Mouse (Mus musculus): ENCODE measurements around the gene Tmem43. TPM values are rescaled to one million over a fixed set of nuclear protein-coding genes. Genes with fewer than 3 reads are reported as not detected.
"Not testable (repeated sequence)": the region's sequence is repeated elsewhere in the genome, so short reads cannot be mapped to it uniquely, and the experiment has no call there.

The Tmem43 gene
- polyA plus RNA-seq, 1 experiment from 2014 or later = 66.4 TPM

DNA sequence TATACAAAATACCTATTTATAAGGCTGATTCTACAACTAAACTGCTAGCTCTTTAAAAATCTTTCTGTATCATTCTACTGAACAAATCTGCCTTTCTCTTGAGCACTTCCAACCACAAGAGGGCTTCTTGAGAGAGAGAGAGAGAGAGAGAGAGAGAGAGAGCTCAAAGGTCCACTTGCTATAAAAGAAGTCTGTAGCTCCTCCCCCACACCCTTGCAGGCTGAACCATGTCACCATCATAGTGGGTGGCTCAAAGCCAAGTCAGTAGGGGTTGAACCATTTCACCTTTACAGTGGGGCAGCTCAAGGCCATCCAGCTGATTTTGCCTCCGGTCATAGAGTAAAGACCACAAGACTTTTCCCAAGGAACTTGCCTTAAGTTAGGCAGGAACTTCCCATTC lies 14.0 kb upstream of the Tmem43 start:
- DNase-seq (ENCODE audit: low spot score) (no peak), ATAC-seq (ENCODE audit: insufficient number of reproducible peaks, low FRiP score, low TSS enrichment, low read depth) (no peak)
- no peak overlapping the region for H3K27ac ChIP-seq (replicated peaks; ENCODE audit: low read depth, low read length)
- no peak overlapping the region for H3K4me3 ChIP-seq (ENCODE audit: low read depth, low read length)
- 88% methylated on average over 1 of the region's 1 CpGs for WGBS
- H3K9me3 ChIP-seq (ENCODE audit: control insufficient read depth, low read length) = no peaks in the 10 kb centered on the region
- H3K4me1 ChIP-seq (ENCODE audit: control insufficient read depth, insufficient read depth, low read length) = no peaks in the 10 kb centered on the region
- H3K9ac ChIP-seq (ENCODE audit: low read length) = no peak overlapping the region
- H3K36me3 ChIP-seq (ENCODE audit: control insufficient read depth, insufficient read depth, low read length) = no peaks in the 10 kb centered on the region
- H3K4me2 ChIP-seq (ENCODE audit: low read depth, severe bottlenecking) = no peak overlapping the region
- H3K27me3 ChIP-seq (ENCODE audit: control insufficient read depth, insufficient read depth, low read length) = no peaks in the 10 kb centered on the region

GRCm38 (mm10) chr6:91465756-91466155 lies 7.7 kb upstream of the Tmem43 start:
- Histone ChIP-seq H3K4me3 (ENCODE audit: low read depth, low read length) (no peak overlapping the region), H3K36me3 (ENCODE audit: control insufficient read depth, insufficient read depth, low read length) (peaks cover 2% of the 10 kb centered on the region; the same call in 1 of the 2 replicates), H3K27ac (replicated peaks; ENCODE audit: low read depth, low read length) (no peak overlapping the region), H3K4me1 (ENCODE audit: control insufficient read depth, insufficient read depth, low read length) (no peaks in the 10 kb centered on the region), H3K9me3 (ENCODE audit: control insufficient read depth, low read length) (no peaks in the 10 kb centered on the region), H3K9ac (ENCODE audit: low read length) (no peak overlapping the region), H3K4me2 (ENCODE audit: low read depth, severe bottlenecking) (no peak overlapping the region), H3K27me3 (ENCODE audit: control insufficient read depth, insufficient read depth, low read length) (no peaks in the 10 kb centered on the region)
- 84% methylated on average over 2 of the region's 2 CpGs for WGBS
- DNase-seq (ENCODE audit: low spot score) (no peak), ATAC-seq (ENCODE audit: insufficient number of reproducible peaks, low FRiP score, low TSS enrichment, low read depth) (no peak)

DNA sequence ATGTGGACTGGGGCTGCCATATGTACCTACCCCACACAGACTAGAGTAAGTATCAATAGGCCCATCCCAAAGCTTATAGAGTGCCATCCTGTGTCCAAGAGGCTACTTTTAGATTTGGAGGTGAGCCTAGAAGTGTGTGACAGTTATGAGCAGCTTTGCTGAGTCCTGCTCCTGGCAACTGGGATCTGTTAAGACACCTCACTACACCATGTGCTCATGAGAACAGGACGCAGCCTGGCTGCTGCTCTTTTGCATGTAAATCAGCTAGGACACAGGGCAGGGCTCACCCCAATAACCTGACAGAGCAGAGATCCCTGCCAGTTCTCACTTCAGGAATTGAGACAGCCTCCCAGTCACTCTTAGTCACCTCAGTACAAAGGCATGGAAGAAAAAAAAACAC lies 6.4 kb upstream of the Tmem43 start:
- Histone ChIP-seq H3K27me3 (ENCODE audit: control insufficient read depth, insufficient read depth, low read length) (no peaks in the 10 kb centered on the region), H3K9me3 (ENCODE audit: control insufficient read depth, low read length) (no peaks in the 10 kb centered on the region), H3K27ac (replicated peaks; ENCODE audit: low read depth, low read length) (no peak overlapping the region), H3K9ac (ENCODE audit: low read length) (no peak overlapping the region), H3K36me3 (ENCODE audit: control insufficient read depth, insufficient read depth, low read length) (peaks cover 2% of the 10 kb centered on the region; the same call in 1 of the 2 replicates), H3K4me2 (ENCODE audit: low read depth, severe bottlenecking) (no peak overlapping the region), H3K4me1 (ENCODE audit: control insufficient read depth, insufficient read depth, low read length) (0 out of 2 replicates have a peak, but pooled peaks cover 3% of the 10 kb centered on the region), H3K4me3 (ENCODE audit: low read depth, low read length) (no peak overlapping the region)
- WGBS = 70% methylated on average over 1 of the region's 1 CpGs
- DNase-seq (ENCODE audit: low spot score) (no peak), ATAC-seq (ENCODE audit: insufficient number of reproducible peaks, low FRiP score, low TSS enrichment, low read depth) (no peak)

DNA sequence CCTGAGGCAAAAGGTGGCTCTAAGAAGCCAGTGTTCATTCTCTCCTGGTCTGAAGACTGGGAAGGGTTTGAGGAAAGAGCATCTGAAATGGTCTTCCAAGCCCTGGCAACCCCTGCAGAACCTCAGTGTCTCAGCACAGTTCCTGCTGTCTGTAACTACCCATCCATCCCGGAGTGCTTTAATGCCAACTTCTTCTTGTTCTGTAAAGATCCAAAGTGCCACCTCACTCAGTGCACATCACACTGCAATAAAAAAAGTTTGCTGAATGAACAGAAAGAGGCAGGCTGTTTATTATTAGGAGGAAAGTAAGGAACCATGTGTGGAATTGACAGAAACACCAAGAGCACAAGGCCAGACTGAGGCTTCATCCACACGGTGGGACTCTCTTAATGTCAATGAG lies 2.8 kb upstream of the Tmem43 start:
- no peak for DNase-seq (ENCODE audit: low spot score)
- ATAC-seq (ENCODE audit: insufficient number of reproducible peaks, low FRiP score, low TSS enrichment, low read depth) = no peak
- Histone ChIP-seq H3K9ac (ENCODE audit: low read length) (no peak overlapping the region), H3K4me2 (ENCODE audit: low read depth, severe bottlenecking) (no peak overlapping the region), H3K4me3 (ENCODE audit: low read depth, low read length) (no peak overlapping the region), H3K4me1 (ENCODE audit: control insufficient read depth, insufficient read depth, low read length) (peaks cover 13% of the 10 kb centered on the region), H3K27me3 (ENCODE audit: control insufficient read depth, insufficient read depth, low read length) (no peaks in the 10 kb centered on the region), H3K36me3 (ENCODE audit: control insufficient read depth, insufficient read depth, low read length) (peaks cover 2% of the 10 kb centered on the region; the same call in 1 of the 2 replicates), H3K27ac (replicated peaks; ENCODE audit: low read depth, low read length) (no peak overlapping the region), H3K9me3 (ENCODE audit: control insufficient read depth, low read length) (no peaks in the 10 kb centered on the region)
- 78% methylated on average over 2 of the region's 2 CpGs for WGBS

DNA sequence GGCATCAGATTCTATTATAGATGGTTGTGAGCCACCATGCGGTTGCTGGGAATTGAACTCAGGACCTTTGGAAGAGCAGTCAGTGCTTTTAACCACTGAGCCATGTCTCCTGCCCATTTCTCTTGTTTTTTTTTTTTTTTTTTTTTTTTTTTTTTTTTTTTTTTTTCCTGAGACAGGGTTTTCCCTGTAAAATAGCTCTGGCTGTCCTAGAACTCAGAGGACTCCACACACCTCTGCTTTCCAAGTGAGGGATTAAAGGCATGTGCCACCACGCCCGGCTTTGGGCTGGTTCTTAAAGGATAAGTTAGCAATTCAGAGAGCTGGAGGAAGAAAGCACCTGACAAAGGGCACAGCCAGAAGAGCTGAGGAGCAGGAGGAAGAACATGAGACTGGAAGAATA lies 2.1 kb upstream of the Tmem43 start:
- not testable (repeated sequence) for H3K27ac ChIP-seq (replicated peaks; ENCODE audit: low read depth, low read length); ATAC-seq (ENCODE audit: insufficient number of reproducible peaks, low FRiP score, low TSS enrichment, low read depth); H3K36me3 ChIP-seq (ENCODE audit: control insufficient read depth, insufficient read depth, low read length); H3K9ac ChIP-seq (ENCODE audit: low read length); H3K4me2 ChIP-seq (ENCODE audit: low read depth, severe bottlenecking); DNase-seq (ENCODE audit: low spot score); H3K9me3 ChIP-seq (ENCODE audit: control insufficient read depth, low read length); H3K27me3 ChIP-seq (ENCODE audit: control insufficient read depth, insufficient read depth, low read length); H3K4me3 ChIP-seq (ENCODE audit: low read depth, low read length)
- peaks cover 13% of the 10 kb centered on the region for H3K4me1 ChIP-seq (ENCODE audit: control insufficient read depth, insufficient read depth, low read length)
- 91% methylated on average over 3 of the region's 3 CpGs for WGBS

DNA sequence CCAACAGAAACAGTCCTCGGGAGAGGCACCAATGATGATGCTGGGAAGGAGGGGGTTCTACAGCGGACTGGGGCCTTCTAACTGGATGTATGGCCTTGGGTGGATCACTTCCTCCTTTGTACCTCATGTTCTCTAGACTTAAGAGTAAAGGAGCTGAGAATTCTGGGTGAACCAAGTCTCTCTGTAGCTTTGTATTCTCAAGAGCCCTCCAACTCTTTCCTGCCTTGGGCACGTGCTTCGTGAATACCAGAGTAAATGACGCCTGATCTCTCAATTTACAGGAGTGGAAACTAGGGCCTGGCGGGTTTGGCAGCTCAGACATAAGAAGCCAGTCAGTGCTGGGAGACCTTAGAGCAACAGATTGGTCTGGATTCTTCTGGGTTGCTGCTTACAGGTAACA lies 1.2 kb upstream of the Tmem43 start:
- peak overlapping the region; percentile 79 for H3K9ac ChIP-seq (ENCODE audit: low read length)
- H3K27ac ChIP-seq (replicated peaks; ENCODE audit: low read depth, low read length) = no peak overlapping the region
- peaks cover 13% of the 10 kb centered on the region for H3K4me1 ChIP-seq (ENCODE audit: control insufficient read depth, insufficient read depth, low read length)
- DNase-seq (ENCODE audit: low spot score) (no peak), ATAC-seq (ENCODE audit: insufficient number of reproducible peaks, low FRiP score, low TSS enrichment, low read depth) (no peak)
- peak overlapping the region; percentile 47 for H3K4me2 ChIP-seq (ENCODE audit: low read depth, severe bottlenecking)
- H3K4me3 ChIP-seq (ENCODE audit: low read depth, low read length) = peak overlapping the region; percentile 80
- WGBS = 25% methylated on average over 6 of the region's 6 CpGs
- H3K27me3 ChIP-seq (ENCODE audit: control insufficient read depth, insufficient read depth, low read length) = no peaks in the 10 kb centered on the region
- H3K9me3 ChIP-seq (ENCODE audit: control insufficient read depth, low read length) = no peaks in the 10 kb centered on the region
- peaks cover 4% of the 10 kb centered on the region; the same call in 1 of the 2 replicates for H3K36me3 ChIP-seq (ENCODE audit: control insufficient read depth, insufficient read depth, low read length)

- H3K27me3 ChIP-seq (ENCODE audit: control insufficient read depth, insufficient read depth, low read length) = no peaks in the 10 kb centered on the region
- ATAC-seq (ENCODE audit: insufficient number of reproducible peaks, low FRiP score, low TSS enrichment, low read depth) (peak; percentile 52), DNase-seq (ENCODE audit: low spot score) (no peak)
- under 1% methylated on average over 27 of the region's 27 CpGs for WGBS
- no peaks in the 10 kb centered on the region for H3K9me3 ChIP-seq (ENCODE audit: control insufficient read depth, low read length)
- H3K4me2 ChIP-seq (ENCODE audit: low read depth, severe bottlenecking) = peak overlapping the region; percentile 83
- peak overlapping the region; percentile 85 for H3K9ac ChIP-seq (ENCODE audit: low read length)
- peaks cover 13% of the 10 kb centered on the region for H3K4me1 ChIP-seq (ENCODE audit: control insufficient read depth, insufficient read depth, low read length)
- H3K4me3 ChIP-seq (ENCODE audit: low read depth, low read length) = peak overlapping the region; percentile 80
- peaks cover 8% of the 10 kb centered on the region for H3K36me3 ChIP-seq (ENCODE audit: control insufficient read depth, insufficient read depth, low read length)
- H3K27ac ChIP-seq (replicated peaks; ENCODE audit: low read depth, low read length) = 0 out of 2 replicates have a peak overlapping the region, but pooled peaks have one; percentile 36
Measured at GRCm38 (mm10) chr6:91473805-91474440, 420 bp downstream of the Tmem43 start.

DNA sequence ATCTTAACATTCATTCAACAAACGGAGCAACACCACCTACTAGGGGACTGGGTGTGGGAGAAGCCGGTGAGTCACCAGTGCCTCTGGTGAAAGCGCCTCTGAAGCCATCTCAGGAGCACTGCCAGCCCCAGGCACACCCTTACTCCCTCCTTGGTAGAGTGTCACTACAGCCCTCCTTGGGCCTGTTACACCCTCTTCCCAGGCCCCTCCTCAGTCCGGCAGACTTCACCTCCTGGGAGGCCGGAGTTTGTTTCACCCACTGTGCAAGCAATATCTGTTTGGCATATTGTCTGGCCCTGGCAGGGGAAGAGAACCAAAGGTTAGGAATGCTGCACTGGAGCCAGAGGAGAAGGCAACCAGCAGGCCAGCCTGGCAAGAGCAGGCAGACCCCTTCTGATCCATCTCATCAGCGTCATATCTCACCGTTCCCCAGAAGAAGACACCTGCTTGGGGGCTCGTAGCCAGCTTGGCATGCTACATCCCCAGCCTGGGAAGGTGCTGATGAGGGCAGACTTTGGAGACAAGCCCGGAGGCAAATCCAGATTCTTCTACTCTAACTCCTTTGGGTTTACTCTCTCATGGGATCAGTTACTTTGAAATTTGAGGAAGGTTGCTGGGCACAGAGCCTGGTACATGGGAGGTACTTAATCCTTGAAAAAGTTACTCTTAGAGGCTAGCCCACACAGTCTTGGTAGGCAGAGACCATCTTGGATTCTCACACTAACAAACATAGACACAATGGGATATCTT lies 1.1 kb downstream of the Tmem43 start:
- H3K27me3 ChIP-seq (ENCODE audit: control insufficient read depth, insufficient read depth, low read length) = no peaks in the 10 kb centered on the region
- no peaks in the 10 kb centered on the region for H3K9me3 ChIP-seq (ENCODE audit: control insufficient read depth, low read length)
- WGBS = 63% methylated on average over 9 of the region's 9 CpGs
- ATAC-seq (ENCODE audit: insufficient number of reproducible peaks, low FRiP score, low TSS enrichment, low read depth) (0 out of 2 replicates have a peak, but pooled peaks have one; percentile 0), DNase-seq (ENCODE audit: low spot score) (no peak)
- peaks cover 13% of the 10 kb centered on the region for H3K36me3 ChIP-seq (ENCODE audit: control insufficient read depth, insufficient read depth, low read length)
- peak overlapping the region; percentile 85 for H3K9ac ChIP-seq (ENCODE audit: low read length)
- H3K4me1 ChIP-seq (ENCODE audit: control insufficient read depth, insufficient read depth, low read length) = peaks cover 13% of the 10 kb centered on the region
- no peak overlapping the region for H3K27ac ChIP-seq (replicated peaks; ENCODE audit: low read depth, low read length)
- H3K4me3 ChIP-seq (ENCODE audit: low read depth, low read length) = peak overlapping the region; percentile 80
- H3K4me2 ChIP-seq (ENCODE audit: low read depth, severe bottlenecking) = peak overlapping the region; percentile 83

Measured in limb, embryonic 11.5 days (tissue).